In genomic region chr5:36739829-36740228, GRCm38 (mm10) we compare ENCODE assay signal across 9 mouse cellular contexts. TPM values are rescaled to one million over a fixed set of nuclear protein-coding genes. Genes with fewer than 3 reads are reported as not detected.
DNase-seq lines count a peak whose midpoint lies in the region; TF ChIP-seq lines count a peak whose summit lies in the region.
"Had no signal": no experiment of that assay in that cellular context is flagged by ENCODE, and none has a peak within 500 bp of the region (broad histone marks: within the 10 kb centered on the region; RNA-seq: fewer than 3 reads in every experiment).

No protein-coding gene starts in this region.

- H3K27me3 ChIP-seq in splenic B cell, adult 2 months (ENCODE audit: control insufficient read depth, insufficient read depth, low read length, poor library complexity, severe bottlenecking) = no peaks in the 10 kb centered on the region
- no peaks in the 10 kb centered on the region for H3K27me3 ChIP-seq in limb, embryonic 10.5 days (ENCODE audit: low read depth, poor library complexity, severe bottlenecking)
- H3K27me3 ChIP-seq: embryonic facial prominence, embryonic 13.5 days; limb, embryonic 12.5 days had no signal

- no peak for DNase-seq in left cerebral cortex, adult 2 months (ENCODE audit: extremely low spot score in 1 of 2, low spot score in 2 of 2)
- no peak for DNase-seq in left cerebral cortex, adult 11 months (ENCODE audit: low spot score)
- peak; percentile 74 for DNase-seq in adipocyte (ENCODE audit: low spot score)
- DNase-seq in cerebellum, adult 9-11 months = peak; percentile 80
- peak; percentile 51 to 63 for DNase-seq in kidney, postnatal 4 days
- DNase-seq in splenic B cell, adult 2 months (ENCODE audit: low read depth, low spot score) = peak; percentile 40
- DNase-seq in limb, embryonic 10.5 days (ENCODE audit: low spot score) = no peak

- 69% methylated on average over 4 of the region's 4 CpGs for WGBS in limb, embryonic 10.5 days

- TF ChIP-seq CTCF in left cerebral cortex, adult 2 months (IDR thresholded peaks at IDR 0.05) = peak; percentile 59

- H3K27ac ChIP-seq in left cerebral cortex, adult 2 months = no peak overlapping the region; the same call in 1 of the 2 replicates
- no peak overlapping the region for H3K27ac ChIP-seq in limb, embryonic 10.5 days
- H3K27ac ChIP-seq: embryonic facial prominence, embryonic 13.5 days; limb, embryonic 12.5 days had no signal

- no peaks in the 10 kb centered on the region for H3K36me3 ChIP-seq in splenic B cell, adult 2 months (ENCODE audit: control insufficient read depth, insufficient read depth, low read length, poor library complexity, severe bottlenecking)
- H3K36me3 ChIP-seq in limb, embryonic 10.5 days = no peaks in the 10 kb centered on the region
- H3K36me3 ChIP-seq: embryonic facial prominence, embryonic 13.5 days; limb, embryonic 12.5 days had no signal

- intact Hi-C loops in left cerebral cortex, adult 2 months (cut with DNase I) = loop anchor here (5.0 kb wide), 2 partner anchors 258 to 758 kb away; partner anchors contain the start of genes Ccdc96 and Tada2b

- no peak overlapping the region for H3K4me3 ChIP-seq in left cerebral cortex, adult 2 months
- no peak overlapping the region for H3K4me3 ChIP-seq in limb, embryonic 10.5 days
- H3K4me3 ChIP-seq: embryonic facial prominence, embryonic 13.5 days; limb, embryonic 12.5 days had no signal

- no peaks in the 10 kb centered on the region for H3K4me1 ChIP-seq in limb, embryonic 10.5 days
- H3K4me1 ChIP-seq: embryonic facial prominence, embryonic 13.5 days; limb, embryonic 12.5 days had no signal

- no peaks in the 10 kb centered on the region for H3K9me3 ChIP-seq in limb, embryonic 10.5 days (replicated peaks)
- H3K9me3 ChIP-seq: embryonic facial prominence, embryonic 13.5 days; limb, embryonic 12.5 days had no signal

RNA-seq across cellular contexts. Expression of gene Bloc1s4, which starts 8.6 kb away (rescaled TPM):
- total RNA-seq in left cerebral cortex, adult 2 months (2021) = 10 to 100 TPM; 19.3 to 19.7 TPM
- polyA plus RNA-seq in limb, embryonic 10.5 days (2016; fragmentation: Nextera tagmentation; extraction: Ambion mirVana) = 23.7 and 25.5 TPM in 2 replicates

RNA-seq across cellular contexts. Expression of gene D5Ertd579e, which starts 44.0 kb away (rescaled TPM):
- total RNA-seq in left cerebral cortex, adult 2 months (2021) = 100 to 1,000 TPM in 1 of 2 experiments, 10 to 100 TPM in 1; 93.9 to 111 TPM
- polyA plus RNA-seq in limb, embryonic 10.5 days (2016; fragmentation: Nextera tagmentation; extraction: Ambion mirVana) = 22.5 and 25.1 TPM in 2 replicates

RNA-seq across cellular contexts. Expression of gene Mrfap1, which starts 56.7 kb away (rescaled TPM):
- 100 to 1,000 TPM; 409 to 435 TPM for total RNA-seq in left cerebral cortex, adult 2 months (2021)
- polyA plus RNA-seq in limb, embryonic 10.5 days (2016; fragmentation: Nextera tagmentation; extraction: Ambion mirVana) = 517 and 533 TPM in 2 replicates

Comparison
In these comparisons a context has a peak if more than half of its experiments do, and no peak if none do; other contexts are left out.
1. DNase-seq: peak in adipocyte (single experiment), cerebellum, adult 9-11 months (single experiment), kidney, postnatal 4 days (2 of 2) and splenic B cell, adult 2 months (single experiment); none in left cerebral cortex, adult 2 months (0 of 2), left cerebral cortex, adult 11 months (single experiment) and limb, embryonic 10.5 days (single experiment).